Mouse (Mus musculus) limb, embryonic 12.5 days (tissue): Measurements from ENCODE around the gene Dkk3. TPM values are rescaled to one million over a fixed set of nuclear protein-coding genes. Genes with fewer than 3 reads are reported as not detected.

Experiments used
- ATAC-seq: fragments of 200-750 bp; cut with Nextera tagmentation; 2 replicates; pipeline ENCODE4 v1.8.0; 2017; ENCODE audit warnings: low read depth, moderate TSS enrichment; ENCODE audit not compliant: insufficient number of reproducible peaks, insufficient read depth, low FRiP score, low TSS enrichment
- H3K27ac ChIP-seq: fragments of 300-500 bp; sonication (generic); 2 replicates; pipeline ENCODE4 v1.5.1; 2016; ENCODE audit warnings: mild to moderate bottlenecking, moderate library complexity
- H3K27me3 ChIP-seq: fragments of 300-500 bp; sonication (generic); 2 replicates; pipeline ENCODE4 v1.6.1; 2016; ENCODE audit warnings: mild to moderate bottlenecking, moderate library complexity
- H3K36me3 ChIP-seq: fragments of 300-500 bp; sonication (generic); 2 replicates; pipeline ENCODE4 v1.6.1; 2016; ENCODE audit warnings: mild to moderate bottlenecking, moderate library complexity
- H3K4me1 ChIP-seq: fragments of 300-500 bp; sonication (generic); replicated peaks from 2 replicates; pipeline ENCODE4 v1.6.1; 2016
- H3K4me2 ChIP-seq: fragments of 300-500 bp; sonication (generic); 2 replicates; pipeline ENCODE4 v1.6.1; 2016; ENCODE audit warnings: mild to moderate bottlenecking, moderate library complexity
- H3K4me3 ChIP-seq: fragments of 300-500 bp; sonication (generic); replicated peaks from 2 replicates; pipeline ENCODE4 v1.5.1; 2016; ENCODE audit warnings: mild to moderate bottlenecking
- H3K9ac ChIP-seq: fragments of 300-500 bp; sonication (generic); replicated peaks from 2 replicates; pipeline ENCODE4 v1.6.1; 2016; ENCODE audit warnings: mild to moderate bottlenecking, moderate library complexity
- H3K9me3 ChIP-seq: fragments of 300-500 bp; sonication (generic); 2 replicates; pipeline ENCODE4 v1.6.1; 2016; ENCODE audit warnings: mild to moderate bottlenecking, moderate library complexity
- WGBS: fragments of 180-500 bp; shearing (Covaris S2); methylation state at CpG from one replicate; pipeline ENCODE4 v1.1.7; 2016; 5-methylcytosine and 5-hydroxymethylcytosine counted together
- polyA plus RNA-seq: library from polyadenylated mRNA; unstranded; fragments of >200 nt; fragmentation: Nextera tagmentation; extraction: Ambion mirVana; gene quantifications from 2 replicates; pipeline ENCODE4 v1.2.1, GENCODE M21; 2016

The Dkk3 gene
- polyA plus RNA-seq, 1 experiment from 2014 or later: 14.1 TPM

DNA sequence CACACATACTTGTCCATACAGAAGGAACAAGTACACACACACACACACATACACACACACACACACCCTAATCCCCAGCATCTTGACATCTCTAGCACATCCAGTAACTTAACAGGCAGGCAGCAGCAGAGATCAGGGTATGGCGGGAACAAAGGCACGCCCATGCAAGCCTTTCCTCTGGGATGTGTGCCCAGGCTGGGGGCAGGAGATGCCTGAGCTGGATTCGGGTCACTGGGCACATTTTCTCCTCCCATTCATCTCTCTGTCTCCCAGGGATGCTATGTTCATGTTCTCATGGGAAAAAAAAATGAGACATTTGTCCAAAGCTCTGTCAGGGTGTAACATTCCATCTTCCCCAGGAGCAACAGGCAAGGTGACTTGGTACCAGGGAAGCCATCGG is 14.9 kb downstream of the Dkk3 start:
- Histone ChIP-seq H3K27ac (peak overlapping the region; percentile 86), H3K27me3 (no peaks in the 10 kb centered on the region), H3K36me3 (no peaks in the 10 kb centered on the region), H3K4me1 (peaks cover 30% of the 10 kb centered on the region), H3K4me2 (no peak overlapping the region), H3K9me3 (no peaks in the 10 kb centered on the region), H3K4me3 (no peak overlapping the region), H3K9ac (no peak overlapping the region)
- ATAC-seq: no peak
- 88% methylated on average over 4 of the region's 4 CpGs for WGBS

DNA sequence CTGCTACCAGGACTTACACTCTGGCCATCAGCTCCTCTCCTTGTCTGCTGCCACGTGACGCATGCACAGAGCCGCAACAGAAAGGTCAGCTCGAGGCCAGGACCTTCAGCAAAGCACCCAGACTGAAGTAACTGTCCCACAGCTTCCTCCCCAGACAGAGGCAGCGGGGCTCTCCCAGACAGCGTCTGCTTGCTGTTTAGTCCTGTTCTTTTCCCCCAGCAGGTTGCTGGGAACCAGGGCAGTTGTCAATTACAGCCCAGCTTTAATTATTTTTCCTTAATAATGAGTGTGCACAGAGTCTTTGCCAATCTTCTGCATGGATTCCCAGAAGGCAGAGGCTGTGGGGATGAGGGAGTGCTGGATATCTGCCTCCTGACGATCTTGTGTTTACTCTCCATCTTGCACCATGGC is 15.8 kb downstream of the Dkk3 start:
- Histone ChIP-seq H3K4me1 (peaks cover 30% of the 10 kb centered on the region), H3K36me3 (no peaks in the 10 kb centered on the region), H3K27ac (0 out of 2 replicates have a peak overlapping the region, but pooled peaks have one; percentile 12), H3K9ac (no peak overlapping the region), H3K4me2 (no peak overlapping the region), H3K9me3 (no peaks in the 10 kb centered on the region), H3K4me3 (no peak overlapping the region), H3K27me3 (no peaks in the 10 kb centered on the region)
- ATAC-seq: no peak
- WGBS: 48% methylated on average over 7 of the region's 7 CpGs

DNA sequence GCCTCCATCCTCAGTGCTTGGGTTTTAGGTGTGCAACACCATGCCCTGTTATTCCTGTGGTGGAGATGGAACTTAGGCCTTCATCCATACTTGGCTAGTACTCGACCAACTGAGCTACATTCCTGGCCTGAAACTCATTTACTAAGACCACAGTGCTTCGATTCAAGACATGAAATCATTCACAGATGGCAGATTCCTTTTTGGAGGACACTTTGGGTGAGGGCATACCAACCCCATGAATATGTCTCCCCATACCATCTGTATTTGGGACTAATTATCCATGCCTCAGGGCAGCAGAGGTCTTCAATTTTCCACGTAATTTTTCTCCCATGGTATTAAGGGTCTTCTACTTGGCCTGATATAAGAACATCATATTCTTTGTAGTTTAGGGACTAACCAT is 16.2 kb downstream of the Dkk3 start:
- H3K4me2 ChIP-seq: no peak overlapping the region
- H3K36me3 ChIP-seq: no peaks in the 10 kb centered on the region
- H3K27me3 ChIP-seq: no peaks in the 10 kb centered on the region
- H3K4me3 ChIP-seq: no peak overlapping the region
- 68% methylated on average over 3 of the region's 3 CpGs for WGBS
- H3K27ac ChIP-seq: no peak overlapping the region
- no peak overlapping the region for H3K9ac ChIP-seq
- no peaks in the 10 kb centered on the region for H3K9me3 ChIP-seq
- H3K4me1 ChIP-seq: peaks cover 30% of the 10 kb centered on the region
- no peak for ATAC-seq

DNA sequence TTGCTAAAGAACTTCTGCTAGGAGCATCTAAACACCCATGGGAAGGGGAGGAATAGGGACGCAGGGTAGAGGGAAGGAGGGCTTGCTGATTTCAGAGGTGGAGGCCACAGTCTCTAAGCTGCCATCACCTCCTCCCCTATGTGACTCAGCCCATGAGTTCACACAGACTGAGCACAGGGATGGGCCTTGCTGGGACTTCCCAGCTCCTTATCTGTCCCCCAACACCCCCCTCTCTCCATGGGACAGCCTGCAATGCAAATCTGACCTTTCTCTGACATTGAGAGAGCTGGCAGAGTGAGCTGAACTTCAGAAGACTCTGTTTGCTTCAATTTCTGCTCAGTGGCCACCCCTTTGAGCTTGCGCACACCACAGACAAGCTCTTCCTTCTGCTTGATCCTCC is 18.1 kb downstream of the Dkk3 start:
- WGBS: 78% methylated on average over 2 of the region's 2 CpGs
- Histone ChIP-seq H3K36me3 (no peaks in the 10 kb centered on the region), H3K4me2 (no peak overlapping the region), H3K9ac (no peak overlapping the region), H3K27me3 (no peaks in the 10 kb centered on the region), H3K9me3 (no peaks in the 10 kb centered on the region), H3K4me1 (peaks cover 32% of the 10 kb centered on the region), H3K27ac (no peak overlapping the region), H3K4me3 (no peak overlapping the region)
- no peak for ATAC-seq

DNA sequence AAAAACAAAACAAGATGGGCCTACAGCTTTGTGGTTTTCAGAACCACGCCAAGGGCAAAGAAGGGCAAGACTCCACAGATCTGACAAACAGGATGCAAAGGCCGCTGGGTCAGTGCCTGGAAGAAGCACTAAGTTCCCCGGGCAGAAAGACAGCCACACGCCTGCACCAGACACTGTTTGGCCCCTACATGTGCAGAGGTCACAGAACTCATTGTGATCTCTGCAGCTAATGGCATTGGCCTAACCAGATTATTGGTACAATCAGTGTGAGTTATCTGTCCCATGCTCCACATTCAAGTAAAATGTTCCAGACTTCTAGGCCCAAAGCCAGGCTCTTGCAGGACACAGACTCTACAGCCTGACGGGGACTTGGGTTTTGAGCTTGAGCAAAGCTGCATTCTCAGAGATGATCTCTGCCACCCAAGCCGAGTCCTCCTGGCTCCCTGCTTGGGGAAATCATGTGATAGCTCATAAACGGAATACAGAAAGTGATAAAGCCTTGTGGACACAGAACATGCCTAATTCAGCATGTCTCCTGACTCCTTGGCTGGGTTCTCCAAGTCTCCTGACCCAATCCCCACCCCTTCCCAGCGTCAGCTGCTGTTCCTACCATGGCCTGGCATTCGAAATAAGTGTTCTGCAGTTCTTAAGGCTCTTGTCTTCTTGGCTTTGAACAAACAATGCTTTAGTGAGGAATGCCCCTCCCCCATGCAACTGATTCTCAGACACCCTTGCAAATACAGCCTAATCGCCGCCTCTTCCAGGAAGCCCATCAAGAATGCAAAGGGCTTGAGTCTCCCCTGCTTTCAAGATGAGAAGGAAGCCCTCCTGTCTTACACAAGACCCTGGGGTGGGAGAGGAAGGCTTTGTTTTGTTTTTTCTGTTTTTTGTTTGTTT is 20.1 kb downstream of the Dkk3 start:
- ATAC-seq: no peak
- Histone ChIP-seq H3K4me2 (no peak overlapping the region), H3K4me3 (no peak overlapping the region), H3K36me3 (no peaks in the 10 kb centered on the region), H3K4me1 (peaks cover 13% of the 10 kb centered on the region), H3K27ac (no peak overlapping the region), H3K27me3 (no peaks in the 10 kb centered on the region), H3K9me3 (no peaks in the 10 kb centered on the region), H3K9ac (no peak overlapping the region)
- WGBS: 81% methylated on average over 11 of the region's 11 CpGs

DNA sequence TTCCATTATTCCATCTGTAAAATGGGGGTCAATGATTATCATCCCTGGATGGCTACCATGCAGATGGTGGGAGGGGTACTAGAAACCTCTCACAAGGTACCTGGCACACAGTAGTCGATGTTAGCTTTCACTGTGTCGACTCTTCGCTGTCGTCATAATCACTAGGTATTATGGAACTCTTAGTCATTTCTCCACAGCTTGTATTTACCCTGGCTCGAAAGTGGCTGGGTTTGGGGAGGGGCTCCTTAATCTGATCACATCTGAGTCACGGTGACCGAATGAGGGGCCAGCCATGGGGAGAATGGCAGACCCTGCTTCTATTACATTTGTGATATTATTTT is 20.7 kb downstream of the Dkk3 start:
- ATAC-seq: no peak
- Histone ChIP-seq H3K27me3 (no peaks in the 10 kb centered on the region), H3K4me2 (no peak overlapping the region), H3K36me3 (no peaks in the 10 kb centered on the region), H3K4me1 (peaks cover 9% of the 10 kb centered on the region), H3K4me3 (no peak overlapping the region), H3K9ac (no peak overlapping the region), H3K9me3 (no peaks in the 10 kb centered on the region), H3K27ac (no peak overlapping the region)
- WGBS: 86% methylated on average over 7 of the region's 7 CpGs

DNA sequence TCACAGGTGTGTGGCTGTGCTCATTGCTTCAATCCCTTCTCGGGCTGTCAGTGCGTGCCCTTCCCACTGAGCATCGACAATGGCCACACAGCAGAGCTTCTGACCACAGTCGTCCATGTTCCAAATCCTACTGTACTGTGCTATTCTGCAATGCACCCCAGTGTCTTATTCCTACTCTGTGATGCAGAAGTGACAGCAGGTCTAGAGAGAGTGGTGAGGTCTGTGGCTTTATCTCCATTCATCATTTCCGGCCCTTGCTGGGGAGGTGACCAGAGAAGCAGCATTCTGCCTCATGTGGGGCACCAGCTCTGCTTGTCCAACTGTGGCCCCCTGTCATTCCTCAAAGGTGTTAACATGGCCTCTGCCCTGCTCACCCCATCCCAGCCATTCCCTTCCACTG is 22.3 kb downstream of the Dkk3 start:
- H3K27me3 ChIP-seq: no peaks in the 10 kb centered on the region
- no peaks in the 10 kb centered on the region for H3K36me3 ChIP-seq
- WGBS: 87% methylated on average over 5 of the region's 5 CpGs
- no peak overlapping the region for H3K4me2 ChIP-seq
- no peak overlapping the region for H3K4me3 ChIP-seq
- ATAC-seq: no peak
- no peaks in the 10 kb centered on the region for H3K9me3 ChIP-seq
- peak overlapping the region; percentile 29; the same call in 1 of the 2 replicates for H3K27ac ChIP-seq
- H3K4me1 ChIP-seq: 0 out of 2 replicates have a peak, but pooled peaks cover 3% of the 10 kb centered on the region
- no peak overlapping the region for H3K9ac ChIP-seq

DNA sequence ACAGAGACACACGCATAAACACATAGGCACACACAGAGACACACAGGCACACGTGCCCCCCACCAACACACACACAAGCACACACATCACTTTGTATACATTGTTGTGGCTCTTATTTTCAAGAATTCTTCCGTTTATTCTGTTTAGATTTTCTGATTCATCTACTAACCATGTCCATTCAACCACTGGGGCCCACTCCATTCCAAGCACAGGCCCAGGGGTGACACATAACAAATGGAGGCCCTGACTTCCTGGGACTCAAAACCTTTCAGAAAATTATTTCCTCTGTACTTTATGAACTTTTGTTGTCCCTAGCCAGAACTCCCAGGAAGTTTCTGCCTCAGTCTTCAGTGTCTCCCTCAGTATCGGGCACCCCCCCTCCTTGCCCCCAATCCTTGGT is 23.7 kb downstream of the Dkk3 start:
- no peaks in the 10 kb centered on the region for H3K9me3 ChIP-seq
- H3K4me1 ChIP-seq: 0 out of 2 replicates have a peak, but pooled peaks cover 3% of the 10 kb centered on the region
- no peak overlapping the region for H3K27ac ChIP-seq
- 92% methylated on average over 4 of the region's 4 CpGs for WGBS
- H3K4me3 ChIP-seq: no peak overlapping the region
- H3K4me2 ChIP-seq: no peak overlapping the region
- H3K27me3 ChIP-seq: no peaks in the 10 kb centered on the region
- H3K36me3 ChIP-seq: no peaks in the 10 kb centered on the region
- no peak overlapping the region for H3K9ac ChIP-seq
- ATAC-seq: no peak

DNA sequence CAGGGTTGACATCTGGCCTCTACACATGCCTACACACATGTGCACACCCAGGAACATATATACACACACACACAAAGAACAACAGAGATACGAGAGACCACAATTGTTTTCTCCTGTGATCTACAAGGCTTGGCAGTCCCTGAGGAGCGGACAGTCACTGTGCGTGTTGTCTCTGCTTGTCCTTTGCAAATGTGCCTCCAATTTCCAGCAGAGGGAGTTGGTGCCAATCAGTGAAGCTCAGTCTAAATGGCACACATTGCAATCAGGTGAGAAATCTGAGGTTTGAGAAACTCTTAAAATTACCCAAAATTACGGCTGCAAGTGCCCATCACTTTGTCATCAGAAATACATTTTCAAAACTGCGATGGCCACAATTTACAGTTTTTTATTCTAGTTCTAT is 25.6 kb downstream of the Dkk3 start:
- H3K9ac ChIP-seq: no peak overlapping the region
- no peak overlapping the region for H3K27ac ChIP-seq
- peaks cover 17% of the 10 kb centered on the region for H3K4me1 ChIP-seq
- H3K36me3 ChIP-seq: no peaks in the 10 kb centered on the region
- no peak overlapping the region for H3K4me2 ChIP-seq
- H3K27me3 ChIP-seq: no peaks in the 10 kb centered on the region
- H3K4me3 ChIP-seq: no peak overlapping the region
- 89% methylated on average over 5 of the region's 5 CpGs for WGBS
- no peaks in the 10 kb centered on the region for H3K9me3 ChIP-seq
- ATAC-seq: no peak

DNA sequence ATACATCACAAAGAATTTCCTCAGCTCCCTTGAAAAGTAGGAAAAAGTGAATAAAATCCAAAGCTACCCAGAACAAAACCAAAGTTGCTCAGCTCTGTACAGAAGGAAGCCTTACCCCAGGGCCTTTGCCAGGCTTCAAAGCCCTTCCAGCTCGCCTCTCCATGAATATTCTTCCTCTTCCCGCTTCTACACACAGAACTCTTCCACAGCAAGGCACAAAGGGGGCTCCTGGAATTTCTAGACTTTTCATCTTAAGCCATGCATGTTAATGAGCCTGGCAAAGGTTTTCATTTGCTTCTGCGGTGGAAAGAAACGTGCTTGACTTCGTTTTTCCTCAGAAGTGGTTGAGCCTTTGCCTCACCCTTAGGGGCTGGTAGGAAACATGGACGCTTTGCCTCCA is 26.9 kb downstream of the Dkk3 start:
- no peaks in the 10 kb centered on the region for H3K36me3 ChIP-seq
- no peak for ATAC-seq
- 78% methylated on average over 6 of the region's 6 CpGs for WGBS
- peaks cover 23% of the 10 kb centered on the region for H3K4me1 ChIP-seq
- H3K27ac ChIP-seq: no peak overlapping the region
- no peaks in the 10 kb centered on the region for H3K9me3 ChIP-seq
- no peak overlapping the region for H3K9ac ChIP-seq
- H3K4me2 ChIP-seq: no peak overlapping the region
- no peaks in the 10 kb centered on the region for H3K27me3 ChIP-seq
- no peak overlapping the region for H3K4me3 ChIP-seq

DNA sequence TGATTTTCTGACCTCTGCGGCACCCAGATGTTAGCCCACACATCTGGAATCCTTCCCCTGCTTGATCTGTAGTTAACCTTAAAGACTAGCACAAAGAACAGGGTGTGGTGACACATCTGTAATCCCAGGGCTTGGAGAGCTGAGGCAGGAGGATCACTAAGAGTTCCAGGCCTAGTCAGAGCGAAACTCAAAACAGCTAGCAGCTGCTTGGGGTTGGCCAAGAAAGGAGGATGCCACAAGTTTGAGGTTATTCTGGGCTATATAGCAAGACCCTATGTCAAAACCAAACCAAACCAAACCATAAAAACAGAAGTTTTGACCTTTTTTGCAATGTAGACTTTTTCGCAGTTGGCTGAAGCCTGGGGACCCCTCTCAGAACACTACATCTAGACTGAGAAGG is 28.2 kb downstream of the Dkk3 start:
- H3K4me2 ChIP-seq: no peak overlapping the region
- H3K4me1 ChIP-seq: peaks cover 21% of the 10 kb centered on the region
- H3K27ac ChIP-seq: no peak overlapping the region
- no peak overlapping the region for H3K9ac ChIP-seq
- H3K4me3 ChIP-seq: no peak overlapping the region
- no peaks in the 10 kb centered on the region for H3K9me3 ChIP-seq
- WGBS: 92% methylated on average over 3 of the region's 3 CpGs
- no peak for ATAC-seq
- no peaks in the 10 kb centered on the region for H3K36me3 ChIP-seq
- H3K27me3 ChIP-seq: no peaks in the 10 kb centered on the region

DNA sequence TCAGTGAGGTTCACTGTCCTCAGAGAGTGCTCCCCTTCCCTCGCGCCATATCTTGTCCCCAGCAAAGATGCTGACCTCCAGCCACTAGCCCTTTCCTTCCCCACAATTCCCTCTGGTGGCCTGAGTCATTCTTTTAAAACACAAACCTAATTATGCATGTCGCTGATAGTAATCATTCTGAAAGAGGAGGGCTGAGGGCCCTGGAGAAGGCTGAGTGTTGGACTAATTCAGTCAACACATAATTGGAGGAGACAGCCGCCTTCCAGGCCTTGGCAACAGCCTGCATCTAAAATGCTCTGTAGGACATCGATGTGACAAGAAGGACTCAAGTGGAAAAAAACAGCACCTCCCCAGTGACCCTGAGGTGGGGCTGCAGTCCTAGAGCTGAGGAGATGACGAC is 29.0 kb downstream of the Dkk3 start:
- no peak overlapping the region for H3K27ac ChIP-seq
- no peak overlapping the region for H3K4me3 ChIP-seq
- no peak overlapping the region for H3K4me2 ChIP-seq
- H3K4me1 ChIP-seq: peaks cover 21% of the 10 kb centered on the region
- ATAC-seq: no peak
- H3K9me3 ChIP-seq: no peaks in the 10 kb centered on the region
- WGBS: 92% methylated on average over 6 of the region's 6 CpGs
- H3K27me3 ChIP-seq: no peaks in the 10 kb centered on the region
- no peaks in the 10 kb centered on the region for H3K36me3 ChIP-seq
- H3K9ac ChIP-seq: no peak overlapping the region
